Comparison of ENCODE assay signal across 11 mouse cellular contexts in genomic region chr5:137073141-137073540, GRCm38 (mm10). TPM values are rescaled to one million over a fixed set of nuclear protein-coding genes. Genes with fewer than 3 reads are reported as not detected.
DNase-seq lines count a peak whose midpoint lies in the region; ATAC-seq and TF ChIP-seq lines count a peak whose summit lies in the region.
"Had no signal": no experiment of that assay in that cellular context is flagged by ENCODE, and none has a peak within 500 bp of the region (broad histone marks: within the 10 kb centered on the region; RNA-seq: fewer than 3 reads in every experiment).

No protein-coding gene starts in this region.

- H3K9me3 ChIP-seq in embryonic facial prominence, embryonic 13.5 days: no peaks in the 10 kb centered on the region
- H3K9me3 ChIP-seq in embryonic facial prominence, embryonic 10.5 days: no peaks in the 10 kb centered on the region
- no peaks in the 10 kb centered on the region for H3K9me3 ChIP-seq in liver, postnatal 0 days (ENCODE audit: low read length)
- H3K9me3 ChIP-seq in hindbrain, embryonic 12.5 days (replicated peaks): no peaks in the 10 kb centered on the region
- H3K9me3 ChIP-seq: forebrain, embryonic 12.5 days; hindbrain, embryonic 15.5 days had no signal

- no peak for ATAC-seq in embryonic facial prominence, embryonic 13.5 days (ENCODE audit: insufficient number of reproducible peaks, insufficient read depth, low FRiP score, low TSS enrichment, low read depth)
- ATAC-seq in liver, postnatal 0 days: no peak
- ATAC-seq in hindbrain, embryonic 12.5 days (ENCODE audit: low FRiP score): no peak

- no peak overlapping the region for H3K4me3 ChIP-seq in embryonic facial prominence, embryonic 13.5 days
- no peak overlapping the region for H3K4me3 ChIP-seq in embryonic facial prominence, embryonic 10.5 days
- no peak overlapping the region for H3K4me3 ChIP-seq in layer of hippocampus, adult 2 months
- no peak overlapping the region for H3K4me3 ChIP-seq in liver, postnatal 0 days (ENCODE audit: low read depth, low read length)
- no peak overlapping the region for H3K4me3 ChIP-seq in hindbrain, embryonic 12.5 days
- H3K4me3 ChIP-seq: forebrain, embryonic 12.5 days; hindbrain, embryonic 15.5 days had no signal

- H3K4me1 ChIP-seq in embryonic facial prominence, embryonic 13.5 days: peaks cover 23% of the 10 kb centered on the region
- H3K4me1 ChIP-seq in embryonic facial prominence, embryonic 10.5 days: peaks cover 46% of the 10 kb centered on the region
- H3K4me1 ChIP-seq in liver, postnatal 0 days (ENCODE audit: insufficient read depth): peaks cover 44% of the 10 kb centered on the region
- 0 out of 2 replicates have a peak, but pooled peaks cover 16% of the 10 kb centered on the region for H3K4me1 ChIP-seq in hindbrain, embryonic 12.5 days

- 97% methylated on average over 8 of the region's 8 CpGs for WGBS in embryonic facial prominence, embryonic 13.5 days
- WGBS in embryonic facial prominence, embryonic 10.5 days: 91% methylated on average over 8 of the region's 8 CpGs
- 85% methylated on average over 8 of the region's 8 CpGs for WGBS in liver, postnatal 0 days (ENCODE audit: insufficient replicate concordance)
- WGBS in hindbrain, embryonic 12.5 days: 91% methylated on average over 8 of the region's 8 CpGs

- H3K9ac ChIP-seq in embryonic facial prominence, embryonic 13.5 days: no peak overlapping the region
- H3K9ac ChIP-seq in liver, postnatal 0 days (replicated peaks): no peak overlapping the region
- H3K9ac ChIP-seq in hindbrain, embryonic 12.5 days: no peak overlapping the region
- H3K9ac ChIP-seq: forebrain, embryonic 12.5 days; hindbrain, embryonic 15.5 days; liver, embryonic 14.5 days had no signal

- H3K27me3 ChIP-seq in embryonic facial prominence, embryonic 13.5 days: no peaks in the 10 kb centered on the region
- H3K27me3 ChIP-seq in embryonic facial prominence, embryonic 10.5 days (replicated peaks; ENCODE audit: low read depth, poor library complexity, severe bottlenecking): no peaks in the 10 kb centered on the region
- H3K27me3 ChIP-seq in liver, postnatal 0 days (ENCODE audit: insufficient read depth, low read length): no peaks in the 10 kb centered on the region
- no peaks in the 10 kb centered on the region for H3K27me3 ChIP-seq in hindbrain, embryonic 12.5 days
- H3K27me3 ChIP-seq: hindbrain, embryonic 15.5 days had no signal

- no peak overlapping the region for H3K4me2 ChIP-seq in embryonic facial prominence, embryonic 13.5 days
- no peak overlapping the region for H3K4me2 ChIP-seq in liver, postnatal 0 days (ENCODE audit: low read depth, low read length)
- no peak overlapping the region for H3K4me2 ChIP-seq in hindbrain, embryonic 12.5 days (replicated peaks)

- DNase-seq in embryonic facial prominence, embryonic 10.5 days (ENCODE audit: low spot score): no peak
- DNase-seq in layer of hippocampus, adult 2 months (ENCODE audit: low spot score in 2 of 2): no peak
- no peak for DNase-seq in layer of hippocampus, adult 9-10 months (ENCODE audit: low spot score)
- peak; percentile 29 for DNase-seq in ES-CJ7 (ENCODE audit: low read depth, low spot score)
- no peak for DNase-seq in liver, postnatal 0 days
- no peak for DNase-seq in frontal cortex, adult 2 months (ENCODE audit: extremely low spot score in 1 of 2, low spot score in 1 of 2)

- 0 out of 2 replicates have a peak overlapping the region, but pooled peaks have one; percentile 85 for H3K27ac ChIP-seq in embryonic facial prominence, embryonic 13.5 days
- no peak overlapping the region for H3K27ac ChIP-seq in embryonic facial prominence, embryonic 10.5 days (replicated peaks)
- H3K27ac ChIP-seq in layer of hippocampus, adult 2 months: peak overlapping the region; percentile 36; the same call in 1 of the 2 replicates
- peak overlapping the region; percentile 91 for H3K27ac ChIP-seq in liver, postnatal 0 days (ENCODE audit: low read depth)
- no peak overlapping the region for H3K27ac ChIP-seq in hindbrain, embryonic 12.5 days
- H3K27ac ChIP-seq: forebrain, embryonic 12.5 days; hindbrain, embryonic 15.5 days; liver, embryonic 14.5 days had no signal

- no peaks in the 10 kb centered on the region for H3K36me3 ChIP-seq in embryonic facial prominence, embryonic 13.5 days
- H3K36me3 ChIP-seq in embryonic facial prominence, embryonic 10.5 days (replicated peaks): no peaks in the 10 kb centered on the region
- 0 out of 2 replicates have a peak, but pooled peaks cover 6% of the 10 kb centered on the region for H3K36me3 ChIP-seq in liver, postnatal 0 days (replicated peaks; ENCODE audit: insufficient read depth, low read length)
- H3K36me3 ChIP-seq in hindbrain, embryonic 12.5 days: no peaks in the 10 kb centered on the region
- H3K36me3 ChIP-seq: forebrain, embryonic 12.5 days; hindbrain, embryonic 15.5 days had no signal

- no peak for TF ChIP-seq CTCF in layer of hippocampus, adult 2 months (conservative IDR thresholded peaks at IDR 0.05)
- TF ChIP-seq CTCF in liver, postnatal 0 days (IDR thresholded peaks at IDR 0.05; ENCODE audit: low read depth): no peak

- no peak for TF ChIP-seq EP300 in liver, postnatal 0 days (IDR thresholded peaks at IDR 0.05; ENCODE audit: low read depth)

RNA-seq across cellular contexts. Expression of gene Serpine1, which starts 1.1 kb away (rescaled TPM):
- 0.22 and 0.35 TPM in 2 replicates for polyA plus RNA-seq in embryonic facial prominence, embryonic 13.5 days (2015; fragmentation: Nextera tagmentation; extraction: Ambion mirVana)
- 0.12 TPM in 1 of 2 replicates, not detected in the other for polyA plus RNA-seq in embryonic facial prominence, embryonic 10.5 days (2016; fragmentation: Nextera tagmentation; extraction: Ambion mirVana)
- total RNA-seq in layer of hippocampus, adult 2 months (2021): under 1 TPM; 0.38 to 0.52 TPM
- polyA plus RNA-seq in liver, postnatal 0 days (2015; fragmentation: Nextera tagmentation; extraction: Ambion mirVana): 0.23 and 0.25 TPM in 2 replicates
- 0.10 TPM in 1 of 2 replicates, not detected in the other for polyA plus RNA-seq in hindbrain, embryonic 12.5 days (2016; fragmentation: Nextera tagmentation; extraction: Ambion mirVana)
- 1.9 and 2.5 TPM in 2 replicates for polyA plus RNA-seq in frontal cortex, adult 2 months (2012; rRNA removed)

RNA-seq across cellular contexts. Expression of gene Ap1s1, which starts 27.2 kb away (rescaled TPM):
- polyA plus RNA-seq in embryonic facial prominence, embryonic 13.5 days (2015; fragmentation: Nextera tagmentation; extraction: Ambion mirVana): 187 TPM in 2 replicates
- 177 and 178 TPM in 2 replicates for polyA plus RNA-seq in embryonic facial prominence, embryonic 10.5 days (2016; fragmentation: Nextera tagmentation; extraction: Ambion mirVana)
- 100 to 1,000 TPM; 298 to 323 TPM for total RNA-seq in layer of hippocampus, adult 2 months (2021)
- 57.9 and 60.7 TPM in 2 replicates for polyA plus RNA-seq in liver, postnatal 0 days (2015; fragmentation: Nextera tagmentation; extraction: Ambion mirVana)
- polyA plus RNA-seq in hindbrain, embryonic 12.5 days (2016; fragmentation: Nextera tagmentation; extraction: Ambion mirVana): 183 and 186 TPM in 2 replicates
- polyA plus RNA-seq in frontal cortex, adult 2 months (2012; rRNA removed): 263 and 311 TPM in 2 replicates

RNA-seq across cellular contexts. Expression of gene Trim56, which starts 42.9 kb away (rescaled TPM):
- polyA plus RNA-seq in embryonic facial prominence, embryonic 13.5 days (2015; fragmentation: Nextera tagmentation; extraction: Ambion mirVana): 8.7 and 8.8 TPM in 2 replicates
- polyA plus RNA-seq in embryonic facial prominence, embryonic 10.5 days (2016; fragmentation: Nextera tagmentation; extraction: Ambion mirVana): 3.7 and 3.8 TPM in 2 replicates
- total RNA-seq in layer of hippocampus, adult 2 months (2021): 1 to 10 TPM; 5.5 to 5.8 TPM
- 6.4 and 7.4 TPM in 2 replicates for polyA plus RNA-seq in liver, postnatal 0 days (2015; fragmentation: Nextera tagmentation; extraction: Ambion mirVana)
- polyA plus RNA-seq in hindbrain, embryonic 12.5 days (2016; fragmentation: Nextera tagmentation; extraction: Ambion mirVana): 4.2 and 5.7 TPM in 2 replicates
- polyA plus RNA-seq in frontal cortex, adult 2 months (2012; rRNA removed): 2.0 and 2.3 TPM in 2 replicates

RNA-seq across cellular contexts. Expression of gene Vgf, which starts 46.9 kb away (rescaled TPM):
- polyA plus RNA-seq in embryonic facial prominence, embryonic 13.5 days (2015; fragmentation: Nextera tagmentation; extraction: Ambion mirVana): 0.12 and 0.13 TPM in 2 replicates
- polyA plus RNA-seq in embryonic facial prominence, embryonic 10.5 days (2016; fragmentation: Nextera tagmentation; extraction: Ambion mirVana): 0.39 and 0.40 TPM in 2 replicates
- 100 to 1,000 TPM; 180 to 212 TPM for total RNA-seq in layer of hippocampus, adult 2 months (2021)
- not detected in 2 replicates for polyA plus RNA-seq in liver, postnatal 0 days (2015; fragmentation: Nextera tagmentation; extraction: Ambion mirVana)
- 1.4 and 2.1 TPM in 2 replicates for polyA plus RNA-seq in hindbrain, embryonic 12.5 days (2016; fragmentation: Nextera tagmentation; extraction: Ambion mirVana)
- 123 and 132 TPM in 2 replicates for polyA plus RNA-seq in frontal cortex, adult 2 months (2012; rRNA removed)

Comparison
In these comparisons a context has a peak if more than half of its experiments do, and no peak if none do; other contexts are left out.
1. H3K27ac ChIP-seq: peak in embryonic facial prominence, embryonic 13.5 days (single experiment), layer of hippocampus, adult 2 months (single experiment) and liver, postnatal 0 days (single experiment); none in embryonic facial prominence, embryonic 10.5 days (single experiment) and hindbrain, embryonic 12.5 days (single experiment).